Mouse (Mus musculus): ENCODE results near the gene Vmn2r25.
"Not testable (repeated sequence)": the region's sequence is repeated elsewhere in the genome, so short reads cannot be mapped to it uniquely, and the experiment has no call there.

Vmn2r25 gene

DNA sequence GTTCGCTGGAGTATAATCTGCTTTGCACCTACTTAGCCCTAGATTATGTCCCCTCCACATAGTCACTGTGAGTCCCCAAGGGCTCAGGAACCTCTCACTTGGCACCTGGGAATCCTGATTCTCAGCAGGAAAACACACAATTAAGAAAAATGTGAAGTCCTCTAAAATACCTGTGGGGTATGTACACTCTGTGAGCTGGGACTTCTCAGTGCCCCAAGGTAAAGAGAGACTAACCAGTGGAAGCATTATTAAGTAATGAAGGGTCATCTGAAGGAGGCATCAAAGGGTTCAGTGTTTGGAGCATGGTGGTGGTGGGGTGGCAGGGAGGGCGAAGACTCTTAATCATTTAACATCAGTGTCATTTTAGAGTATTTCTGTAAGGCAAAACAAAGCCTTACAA is at the start of gene Vmn2r25:
TSS of gene Vmn2r25 (minus strand) at position 101 of the 400 bp plus-strand sequence.
- not testable (repeated sequence) for DNase-seq

DNA sequence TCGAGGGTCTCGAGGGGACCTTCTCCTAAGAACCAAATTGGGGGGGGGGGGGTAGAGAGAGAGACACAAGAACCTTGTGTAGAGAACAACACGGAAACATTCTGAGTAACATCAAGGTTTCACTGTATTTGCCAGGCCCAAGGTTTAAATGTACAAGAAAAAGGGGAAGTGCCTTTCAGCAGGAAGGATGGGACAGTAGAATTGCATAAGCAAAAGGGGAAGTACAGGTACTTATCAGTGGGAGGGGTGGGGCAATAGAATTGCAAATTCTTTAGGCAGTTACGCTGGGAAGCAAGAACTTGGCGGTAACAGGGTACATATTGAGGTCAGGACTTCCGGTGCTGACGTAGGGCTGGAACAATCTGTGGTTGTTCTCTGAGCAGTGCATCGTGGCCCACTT is 33.3 kb downstream of the Vmn2r25 start:
- DNase-seq, result no peak

DNA sequence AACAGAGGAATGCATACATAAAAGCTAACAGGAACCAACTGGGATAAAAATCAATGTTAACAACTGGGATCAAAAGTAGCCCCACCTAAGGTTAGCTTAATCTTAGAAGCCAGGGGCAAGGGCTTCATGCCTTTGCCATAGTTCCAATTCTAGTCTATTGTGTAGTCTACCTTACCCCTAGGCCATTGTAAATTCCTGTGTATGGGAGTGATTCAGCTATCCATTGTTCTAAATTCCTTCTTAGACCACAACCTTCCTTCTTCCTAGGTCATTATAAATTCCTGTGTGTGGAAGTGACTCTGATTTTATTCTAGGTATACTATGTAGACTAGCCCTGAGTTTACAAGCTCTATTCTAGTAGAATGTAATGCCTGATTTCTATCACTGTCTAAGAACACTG is 43.0 kb downstream of the Vmn2r25 start:
- DNase-seq, result not testable (repeated sequence)

DNA sequence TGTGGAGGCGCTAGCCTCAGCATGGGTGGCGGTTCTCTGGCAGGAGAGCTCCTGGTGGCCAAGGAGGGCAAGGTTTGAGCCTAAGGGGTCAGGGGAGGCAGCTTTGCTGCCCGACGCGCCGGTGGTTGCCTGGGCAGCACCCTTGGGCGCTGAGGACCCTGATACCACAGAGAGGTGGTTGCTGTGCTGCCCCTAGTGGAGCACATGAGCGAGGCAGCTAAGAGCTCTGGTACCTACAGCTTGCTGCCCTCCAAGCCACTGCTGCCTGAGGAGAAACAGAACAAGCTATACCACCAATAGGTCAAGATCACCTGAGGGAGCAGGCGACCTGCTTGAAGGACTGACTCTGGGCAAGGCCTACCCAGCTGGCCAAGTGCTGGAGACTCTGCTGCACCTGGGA is 59.5 kb downstream of the Vmn2r25 start:
- no peak for DNase-seq

DNA sequence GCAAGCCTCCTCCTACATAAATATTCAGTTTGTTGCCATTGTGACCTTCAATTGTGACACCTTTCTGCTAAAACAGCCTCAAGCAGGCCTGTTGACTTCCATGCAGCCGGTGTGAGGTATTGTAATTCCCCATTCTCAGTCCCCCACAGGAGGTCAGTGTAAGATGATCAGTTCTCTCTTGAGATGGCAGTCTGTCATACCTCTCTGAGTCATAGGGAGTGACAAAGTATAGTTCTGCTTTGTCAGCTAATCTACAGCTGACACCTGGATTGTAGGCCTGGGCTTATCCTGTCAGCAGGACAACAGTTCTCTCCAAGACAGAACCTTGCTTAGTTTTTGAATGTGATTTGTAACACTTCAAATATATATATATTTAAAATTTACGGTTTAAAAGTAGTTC is 68.4 kb downstream of the Vmn2r25 start:
- no peak for DNase-seq

DNA sequence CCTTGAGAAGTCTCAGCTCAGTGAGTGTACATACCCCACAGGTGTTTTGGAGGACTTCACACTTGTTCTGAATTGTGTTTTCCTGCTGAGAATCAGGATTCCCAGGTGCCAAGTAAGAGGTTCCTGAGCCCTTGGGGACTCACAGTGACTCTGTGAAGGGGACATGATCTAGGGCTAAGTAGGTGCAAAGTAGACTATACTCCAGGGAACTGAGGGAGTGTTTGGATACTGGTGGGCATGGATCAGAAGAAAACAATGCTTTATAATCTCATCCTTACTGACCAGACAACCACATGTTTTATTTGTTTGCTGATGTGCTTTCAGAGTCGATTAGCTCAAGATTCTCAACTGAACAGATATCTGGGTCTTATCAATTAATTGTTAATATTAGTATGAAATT is 74.7 kb downstream of the Vmn2r25 start, which contains the start of gene Vmn2r24:
TSS of gene Vmn2r24 (plus strand) at position 301 of the 400 bp plus-strand sequence.
- DNase-seq, result no peak

Data from lung, adult 18-20 months (tissue).